Mouse (Mus musculus) embryonic facial prominence, embryonic 15.5 days (tissue): ENCODE results near the gene Islr. TPM values are rescaled to one million over a fixed set of nuclear protein-coding genes. Genes with fewer than 3 reads are reported as not detected.
A peak's percentile ranks its signal among the peaks of the same experiment; 100 is the strongest.

ENCODE experiments used
- ATAC-seq: fragments of 200-750 bp; cut with Nextera tagmentation; 2 replicates; pipeline ENCODE4 v1.8.0; 2017; ENCODE audit warnings: low read depth, moderate TSS enrichment; ENCODE audit not compliant: insufficient number of reproducible peaks, low FRiP score, low TSS enrichment
- H3K27ac ChIP-seq: fragments of 300-500 bp; sonication (generic); replicated peaks from 2 replicates; pipeline ENCODE4 v1.5.1; 2015; ENCODE audit warnings: mild to moderate bottlenecking, inconsistent platforms
- H3K27me3 ChIP-seq: fragments of 300-500 bp; sonication (generic); 2 replicates; pipeline ENCODE4 v1.6.1; 2015; ENCODE audit warnings: inconsistent platforms
- H3K36me3 ChIP-seq: fragments of 300-500 bp; sonication (generic); 2 replicates; pipeline ENCODE4 v1.6.1; 2015; ENCODE audit warnings: mild to moderate bottlenecking, inconsistent platforms
- H3K4me1 ChIP-seq: fragments of 300-500 bp; sonication (generic); 2 replicates; pipeline ENCODE4 v1.6.1; 2015; ENCODE audit warnings: inconsistent platforms
- H3K4me2 ChIP-seq: fragments of 300-500 bp; sonication (generic); replicated peaks from 2 replicates; pipeline ENCODE4 v1.6.1; 2015; ENCODE audit warnings: mild to moderate bottlenecking, inconsistent platforms
- H3K4me3 ChIP-seq: fragments of 300-500 bp; sonication (generic); replicated peaks from 2 replicates; pipeline ENCODE4 v1.5.1; 2015; ENCODE audit warnings: mild to moderate bottlenecking, inconsistent platforms
- H3K9ac ChIP-seq: fragments of 300-500 bp; sonication (generic); 2 replicates; pipeline ENCODE4 v1.6.1; 2015; ENCODE audit warnings: inconsistent platforms
- H3K9me3 ChIP-seq: fragments of 300-500 bp; sonication (generic); replicated peaks from 2 replicates; pipeline ENCODE4 v1.6.1; 2016; ENCODE audit warnings: inconsistent platforms
- WGBS: fragments of 180-500 bp; shearing (Covaris S2); methylation state at CpG from one replicate; pipeline ENCODE4 v1.1.7; 2015; 5-methylcytosine and 5-hydroxymethylcytosine counted together
- polyA plus RNA-seq: library from polyadenylated mRNA; unstranded; fragments of >200 nt; fragmentation: Nextera tagmentation; extraction: Ambion mirVana; gene quantifications from 2 replicates; pipeline ENCODE4 v1.2.1, GENCODE M21; 2015

Gene Islr
- polyA plus RNA-seq, 1 experiment from 2014 or later: 150 TPM

DNA sequence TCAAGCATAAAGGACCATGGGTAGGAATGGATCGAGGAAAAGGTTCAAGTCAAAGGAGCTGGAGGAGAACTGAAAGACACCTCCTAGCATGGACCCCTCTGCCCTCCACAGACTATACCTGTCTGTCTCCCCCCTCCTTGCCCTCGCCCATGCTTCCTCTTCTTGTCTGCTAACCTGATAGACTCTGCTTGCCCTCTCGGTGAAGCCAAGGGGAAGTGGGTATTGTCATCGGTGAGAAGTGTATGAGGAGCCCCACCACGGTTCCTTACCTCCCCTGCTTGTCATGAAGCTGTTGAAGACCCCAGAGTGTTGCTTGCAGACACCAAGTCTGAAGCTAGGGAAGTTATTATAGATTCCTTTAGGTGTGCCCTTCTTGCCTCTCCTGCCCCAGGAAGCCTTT is 43.8 kb downstream of the Islr start:
- Histone ChIP-seq H3K4me2 (no peak overlapping the region), H3K27ac (peak overlapping the region; percentile 98), H3K36me3 (no peaks in the 10 kb centered on the region), H3K4me3 (no peak overlapping the region), H3K27me3 (no peaks in the 10 kb centered on the region), H3K9ac (no peak overlapping the region), H3K4me1 (peaks cover 52% of the 10 kb centered on the region), H3K9me3 (no peaks in the 10 kb centered on the region)
- 81% methylated on average over 5 of the region's 5 CpGs for WGBS
- no peak for ATAC-seq

DNA sequence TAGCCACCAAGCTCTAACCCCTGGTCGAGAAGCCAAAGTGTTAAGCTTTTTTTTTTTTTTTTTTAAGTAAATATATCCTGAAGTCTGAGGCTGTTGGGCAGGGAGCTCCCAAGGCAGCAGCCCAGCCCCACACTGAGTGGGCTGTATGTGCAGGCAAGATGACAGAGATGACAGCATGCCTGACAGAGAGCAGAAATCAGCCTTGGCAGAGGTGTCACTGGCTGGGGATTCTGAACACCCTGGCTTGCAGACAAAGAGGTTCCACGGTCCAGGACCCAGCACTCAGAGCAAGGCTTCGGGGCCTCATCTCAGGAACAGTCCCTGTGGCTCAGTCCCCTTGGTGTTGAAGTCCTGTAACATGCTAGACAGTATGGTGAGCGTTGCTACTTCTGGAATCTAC is 44.3 kb downstream of the Islr start:
- H3K9ac ChIP-seq: no peak overlapping the region
- H3K36me3 ChIP-seq: no peaks in the 10 kb centered on the region
- 41% methylated on average over 4 of the region's 4 CpGs for WGBS
- peak overlapping the region; percentile 98 for H3K27ac ChIP-seq
- H3K9me3 ChIP-seq: no peaks in the 10 kb centered on the region
- peaks cover 57% of the 10 kb centered on the region for H3K4me1 ChIP-seq
- H3K4me3 ChIP-seq: no peak overlapping the region
- ATAC-seq: no peak
- no peak overlapping the region for H3K4me2 ChIP-seq
- no peaks in the 10 kb centered on the region for H3K27me3 ChIP-seq

DNA sequence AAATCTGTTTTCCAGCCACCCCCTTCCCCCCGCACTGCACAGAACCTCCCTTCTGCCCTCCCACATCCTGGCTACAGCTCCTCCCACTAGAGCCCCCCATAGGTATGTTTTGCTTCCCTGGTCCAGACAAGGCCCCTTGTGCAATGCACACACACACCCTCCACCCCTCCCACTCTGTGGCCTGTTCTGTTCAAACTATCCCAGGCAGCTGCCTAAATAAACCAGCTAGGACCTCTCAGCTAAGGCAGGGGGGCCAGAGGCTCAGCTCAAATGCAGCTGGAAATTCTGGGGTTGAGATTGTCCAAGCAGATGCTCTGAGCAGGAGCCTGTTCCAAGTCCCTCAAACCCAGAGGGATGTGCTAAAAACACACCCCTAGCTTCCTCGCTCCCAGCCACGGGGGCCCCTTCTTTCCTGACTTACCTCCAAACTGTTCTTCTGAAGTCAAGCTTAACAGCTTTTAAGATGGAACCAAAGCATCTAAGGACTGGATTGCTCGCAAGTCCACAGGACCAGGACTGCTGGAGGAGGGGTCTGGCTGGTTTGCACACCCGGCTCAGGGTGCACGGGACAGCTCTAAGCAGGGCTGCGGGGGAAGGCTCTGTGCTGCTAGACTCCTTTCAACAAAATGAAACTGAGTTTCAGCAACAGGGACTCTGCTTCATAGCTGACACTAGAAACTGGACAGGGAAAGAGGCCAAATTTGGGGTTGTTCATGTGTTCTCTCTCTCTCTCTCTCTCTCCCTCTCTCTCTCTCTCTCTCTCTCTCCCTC is 45.4 kb downstream of the Islr start:
- peak overlapping the region; percentile 56 for H3K4me2 ChIP-seq
- 12% methylated on average over 7 of the region's 7 CpGs for WGBS
- H3K36me3 ChIP-seq: no peaks in the 10 kb centered on the region
- peak overlapping the region; percentile 36 for H3K4me3 ChIP-seq
- H3K9me3 ChIP-seq: no peaks in the 10 kb centered on the region
- H3K4me1 ChIP-seq: peaks cover 68% of the 10 kb centered on the region
- H3K27ac ChIP-seq: peak overlapping the region; percentile 98
- peak overlapping the region; percentile 3 for H3K9ac ChIP-seq
- no peaks in the 10 kb centered on the region for H3K27me3 ChIP-seq
- peak; percentile 90 for ATAC-seq

DNA sequence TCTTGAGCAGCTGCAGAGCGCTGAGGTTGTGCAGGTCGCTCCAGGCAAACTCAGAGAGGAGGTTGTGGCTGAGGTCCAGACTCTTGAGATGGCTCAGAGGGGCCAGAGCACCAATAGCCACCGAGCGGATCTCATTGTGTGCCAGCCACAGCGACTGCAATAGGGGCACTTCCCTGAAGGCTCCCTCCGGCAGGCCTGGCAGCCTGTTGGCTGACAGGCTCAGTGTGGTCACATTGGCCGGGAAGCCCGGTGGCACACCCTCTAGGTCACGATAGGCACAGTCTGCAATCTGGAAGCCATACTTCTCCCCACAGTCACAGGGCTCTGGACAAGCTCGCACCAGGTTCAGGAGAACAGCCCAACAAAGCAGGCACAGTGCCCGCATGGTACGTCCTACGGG is 46.3 kb downstream of the Islr start:
- peak overlapping the region; percentile 56 for H3K4me2 ChIP-seq
- peak overlapping the region; percentile 26; the same call in 1 of the 2 replicates for H3K9ac ChIP-seq
- H3K36me3 ChIP-seq: no peaks in the 10 kb centered on the region
- no peaks in the 10 kb centered on the region for H3K9me3 ChIP-seq
- no peaks in the 10 kb centered on the region for H3K27me3 ChIP-seq
- peak overlapping the region; percentile 98 for H3K27ac ChIP-seq
- H3K4me1 ChIP-seq: peaks cover 77% of the 10 kb centered on the region
- ATAC-seq: no peak
- peak overlapping the region; percentile 36 for H3K4me3 ChIP-seq
- 69% methylated on average over 13 of the region's 13 CpGs for WGBS

DNA sequence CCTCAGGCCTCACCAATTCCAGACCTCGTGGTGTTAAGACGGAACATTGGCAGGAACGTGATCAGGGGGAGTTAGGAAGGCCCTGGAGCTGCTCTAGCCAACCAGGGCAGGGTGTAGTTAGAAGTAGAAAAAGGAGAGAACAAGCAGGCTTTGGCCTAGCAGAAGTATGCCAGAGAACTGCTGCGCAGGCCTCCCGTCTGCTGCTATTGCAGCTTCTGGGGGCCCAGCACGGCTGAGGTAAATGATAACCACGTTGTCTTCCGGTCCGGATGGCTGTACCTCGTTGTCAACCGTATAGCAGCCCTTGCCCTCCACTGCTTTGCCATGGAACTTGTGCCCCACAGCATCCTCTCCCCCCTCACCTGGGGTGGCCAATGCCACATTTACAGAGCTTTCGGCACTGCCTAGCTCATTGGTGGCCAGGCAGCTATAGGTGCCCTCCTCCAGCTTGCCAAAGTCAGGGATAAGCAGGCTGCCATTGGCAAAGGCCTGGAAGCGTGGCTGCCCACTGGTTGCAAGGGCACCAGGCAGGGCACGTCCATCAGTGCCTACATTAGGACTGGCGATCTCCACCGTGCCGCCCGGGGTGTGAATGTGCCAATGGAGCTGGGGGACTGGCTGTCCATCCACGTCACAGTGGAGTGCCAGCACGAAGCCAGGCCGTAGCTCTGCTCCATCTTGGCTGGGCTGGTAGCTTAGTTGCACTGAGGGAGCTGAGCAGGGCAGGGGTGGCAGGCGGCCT is 47.1 kb downstream of the Islr start:
- no peak for ATAC-seq

DNA sequence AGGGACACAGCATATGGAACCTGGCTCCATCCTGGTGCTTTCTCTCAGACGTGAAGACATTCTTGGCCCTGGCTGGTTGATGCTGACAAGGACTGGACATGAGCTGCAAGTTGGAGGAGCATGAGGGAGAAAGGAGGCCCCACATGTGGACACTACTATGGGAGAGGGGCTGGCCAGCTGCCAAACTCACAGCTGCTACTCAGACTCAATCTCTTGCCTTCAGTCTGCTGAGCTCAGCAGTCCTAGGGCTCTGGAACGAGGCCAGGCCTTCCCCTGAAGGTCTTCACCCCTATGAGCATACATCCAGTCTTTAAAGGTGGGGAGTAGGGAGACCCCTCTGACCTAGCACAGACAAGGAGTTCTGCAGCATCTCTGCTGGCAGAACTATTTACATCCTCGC is 48.7 kb downstream of the Islr start:
- Histone ChIP-seq H3K4me1 (peaks cover 81% of the 10 kb centered on the region), H3K4me3 (no peak overlapping the region), H3K4me2 (peak overlapping the region; percentile 56), H3K36me3 (no peaks in the 10 kb centered on the region), H3K9ac (no peak overlapping the region), H3K9me3 (no peaks in the 10 kb centered on the region), H3K27ac (peak overlapping the region; percentile 98; the same call in 1 of the 2 replicates), H3K27me3 (no peaks in the 10 kb centered on the region)
- WGBS: 45% methylated on average over 3 of the region's 3 CpGs
- ATAC-seq: no peak

More for the DNA sequence above, 47.1 kb downstream of the Islr start:
- Histone ChIP-seq H3K27me3 (no peaks in the 10 kb centered on the region), H3K4me3 (peak overlapping the region; percentile 36), H3K4me1 (peaks cover 83% of the 10 kb centered on the region), H3K9me3 (no peaks in the 10 kb centered on the region), H3K27ac (peak overlapping the region; percentile 98), H3K9ac (no peak overlapping the region), H3K4me2 (peak overlapping the region; percentile 56), H3K36me3 (no peaks in the 10 kb centered on the region)
- WGBS: 79% methylated on average over 22 of the region's 22 CpGs

DNA sequence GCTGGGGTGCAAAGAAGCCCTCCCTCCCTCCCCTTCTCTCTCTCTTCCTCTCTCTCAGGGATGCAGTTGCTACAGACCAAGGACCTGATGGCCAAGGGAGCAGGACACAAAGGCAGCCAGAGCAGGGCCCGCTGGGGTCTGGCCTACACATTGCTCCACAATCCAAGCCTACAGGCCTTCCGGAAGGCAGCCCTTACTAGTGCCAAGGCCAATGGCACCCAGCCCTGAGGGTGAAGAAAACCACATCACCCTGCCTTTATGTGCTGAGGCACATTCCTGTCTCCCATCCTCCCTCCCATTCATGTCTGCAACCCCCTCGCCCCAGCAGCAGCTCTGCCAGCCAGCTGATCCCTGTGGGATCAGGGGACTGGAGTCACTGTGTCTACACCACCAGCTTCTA is 51.0 kb downstream of the Islr start:
- H3K9ac ChIP-seq: no peak overlapping the region
- no peaks in the 10 kb centered on the region for H3K27me3 ChIP-seq
- whole genome bisulfite sequencing: 68% methylated on average over 3 of the region's 3 CpGs
- ATAC-seq: no peak
- H3K27ac ChIP-seq: peak overlapping the region; percentile 75
- H3K4me2 ChIP-seq: no peak overlapping the region
- no peaks in the 10 kb centered on the region for H3K36me3 ChIP-seq
- H3K4me1 ChIP-seq: peaks cover 63% of the 10 kb centered on the region
- no peak overlapping the region for H3K4me3 ChIP-seq
- no peaks in the 10 kb centered on the region for H3K9me3 ChIP-seq

DNA sequence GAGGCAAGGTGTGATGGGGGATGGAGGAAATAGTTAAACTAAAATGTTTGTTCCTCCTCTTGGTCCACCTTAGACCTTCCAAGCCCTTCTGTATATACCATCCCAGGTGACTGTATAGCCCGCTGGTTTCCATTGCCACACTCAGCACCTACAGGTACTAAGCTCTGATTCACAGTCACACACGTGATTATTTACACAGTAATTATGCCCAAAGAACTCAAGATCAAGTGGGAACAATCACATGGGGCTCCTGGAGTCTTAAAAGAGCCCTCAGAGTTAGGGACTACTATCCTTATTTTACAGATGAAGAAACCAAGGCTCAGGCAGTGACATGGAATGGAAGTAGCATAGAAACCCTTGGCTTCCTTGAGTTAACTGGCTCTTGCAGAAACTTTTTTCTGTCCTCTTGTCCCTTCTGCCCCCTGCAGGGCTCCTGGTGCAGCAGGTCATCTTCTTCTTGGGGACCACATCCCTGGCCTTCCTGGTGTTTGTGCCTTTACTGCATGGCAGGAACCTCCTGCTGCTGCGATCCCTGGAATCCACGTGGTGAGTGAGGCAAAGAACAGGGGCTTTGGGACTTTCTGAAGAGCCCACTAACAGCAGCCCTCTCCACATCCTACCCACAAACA is 53.3 kb downstream of the Islr start:
- 73% methylated on average over 4 of the region's 4 CpGs for WGBS
- ATAC-seq: no peak
- Histone ChIP-seq H3K9me3 (no peaks in the 10 kb centered on the region), H3K27ac (no peak overlapping the region), H3K9ac (no peak overlapping the region), H3K36me3 (no peaks in the 10 kb centered on the region), H3K4me1 (peaks cover 52% of the 10 kb centered on the region), H3K27me3 (no peaks in the 10 kb centered on the region), H3K4me3 (no peak overlapping the region), H3K4me2 (no peak overlapping the region)

DNA sequence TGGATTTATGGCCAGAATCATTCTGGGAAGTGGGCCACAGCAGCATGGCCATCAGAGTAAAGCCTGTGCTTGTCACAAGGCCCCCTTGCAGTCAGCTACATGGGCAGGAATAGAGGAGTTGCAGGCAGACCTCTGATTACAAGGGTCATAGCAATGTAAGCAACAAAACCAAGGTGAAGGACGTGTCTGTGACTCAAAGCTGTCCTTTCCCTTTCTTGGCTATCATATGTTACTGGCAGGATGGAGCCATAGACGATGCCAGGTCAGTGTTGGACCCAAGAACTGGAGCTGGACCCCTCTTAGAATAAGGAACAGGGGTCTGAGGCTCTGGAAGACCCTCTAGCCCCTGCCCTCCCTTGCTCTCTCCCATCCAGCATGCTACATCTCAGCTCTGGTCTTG is 55.3 kb downstream of the Islr start:
- H3K4me1 ChIP-seq: peaks cover 36% of the 10 kb centered on the region
- no peaks in the 10 kb centered on the region for H3K27me3 ChIP-seq
- H3K9me3 ChIP-seq: no peaks in the 10 kb centered on the region
- no peak for ATAC-seq
- no peaks in the 10 kb centered on the region for H3K36me3 ChIP-seq
- H3K4me3 ChIP-seq: no peak overlapping the region
- H3K4me2 ChIP-seq: no peak overlapping the region
- no peak overlapping the region for H3K27ac ChIP-seq
- WGBS: 60% methylated on average over 2 of the region's 2 CpGs
- H3K9ac ChIP-seq: no peak overlapping the region

DNA sequence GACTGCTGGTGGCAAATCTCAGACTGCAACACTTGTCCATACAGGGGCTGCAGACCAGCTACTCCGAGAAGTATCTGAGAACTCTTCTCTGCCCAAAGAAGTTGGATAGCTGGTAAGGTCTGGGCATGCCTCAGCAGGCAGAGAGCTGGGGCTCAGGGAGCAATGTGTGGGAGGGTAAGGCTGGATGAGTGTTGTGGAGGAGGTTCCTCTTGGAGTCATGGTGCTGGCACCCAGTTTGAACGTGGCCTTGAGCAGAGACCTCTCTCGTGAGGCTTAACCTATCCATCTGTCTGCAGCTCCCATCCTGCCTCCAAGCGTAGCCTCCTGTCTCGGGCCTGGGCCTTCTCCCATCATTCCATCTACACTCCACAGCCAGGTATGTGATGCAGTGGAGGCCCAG is 58.7 kb downstream of the Islr start:
- no peak overlapping the region for H3K4me2 ChIP-seq
- H3K4me3 ChIP-seq: no peak overlapping the region
- H3K9ac ChIP-seq: no peak overlapping the region
- H3K4me1 ChIP-seq: peaks cover 28% of the 10 kb centered on the region
- no peaks in the 10 kb centered on the region for H3K9me3 ChIP-seq
- ATAC-seq: 0 out of 2 replicates have a peak, but pooled peaks have one; percentile 16
- no peak overlapping the region for H3K27ac ChIP-seq
- WGBS: 73% methylated on average over 5 of the region's 5 CpGs
- H3K36me3 ChIP-seq: no peaks in the 10 kb centered on the region
- no peaks in the 10 kb centered on the region for H3K27me3 ChIP-seq

DNA sequence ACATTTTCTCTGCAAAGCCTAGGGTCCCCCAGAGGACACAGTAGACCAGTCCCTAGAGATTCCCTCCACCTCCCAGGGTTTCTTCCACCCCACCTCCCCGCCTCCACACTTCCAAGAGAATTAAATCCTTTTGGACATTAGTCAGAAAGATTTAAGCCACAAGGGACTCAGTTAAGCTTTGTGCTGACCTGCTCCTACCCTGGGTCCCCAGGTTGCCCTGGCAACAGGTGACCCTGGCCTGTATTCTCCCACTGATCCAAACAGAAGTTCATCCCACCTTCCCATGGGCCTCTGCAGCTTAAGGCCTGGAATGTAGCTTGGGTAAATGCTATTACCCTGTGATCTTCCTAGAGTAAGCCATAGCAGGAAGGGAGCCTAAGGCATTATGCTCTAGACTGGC is 59.4 kb downstream of the Islr start:
- H3K4me2 ChIP-seq: no peak overlapping the region
- 67% methylated on average over 1 of the region's 1 CpGs for WGBS
- H3K9ac ChIP-seq: no peak overlapping the region
- ATAC-seq: no peak
- H3K27me3 ChIP-seq: no peaks in the 10 kb centered on the region
- no peaks in the 10 kb centered on the region for H3K9me3 ChIP-seq
- H3K27ac ChIP-seq: no peak overlapping the region
- peaks cover 36% of the 10 kb centered on the region for H3K4me1 ChIP-seq
- H3K36me3 ChIP-seq: no peaks in the 10 kb centered on the region
- no peak overlapping the region for H3K4me3 ChIP-seq
